Mouse (Mus musculus): ENCODE results near the gene Pdp2.

DNA sequence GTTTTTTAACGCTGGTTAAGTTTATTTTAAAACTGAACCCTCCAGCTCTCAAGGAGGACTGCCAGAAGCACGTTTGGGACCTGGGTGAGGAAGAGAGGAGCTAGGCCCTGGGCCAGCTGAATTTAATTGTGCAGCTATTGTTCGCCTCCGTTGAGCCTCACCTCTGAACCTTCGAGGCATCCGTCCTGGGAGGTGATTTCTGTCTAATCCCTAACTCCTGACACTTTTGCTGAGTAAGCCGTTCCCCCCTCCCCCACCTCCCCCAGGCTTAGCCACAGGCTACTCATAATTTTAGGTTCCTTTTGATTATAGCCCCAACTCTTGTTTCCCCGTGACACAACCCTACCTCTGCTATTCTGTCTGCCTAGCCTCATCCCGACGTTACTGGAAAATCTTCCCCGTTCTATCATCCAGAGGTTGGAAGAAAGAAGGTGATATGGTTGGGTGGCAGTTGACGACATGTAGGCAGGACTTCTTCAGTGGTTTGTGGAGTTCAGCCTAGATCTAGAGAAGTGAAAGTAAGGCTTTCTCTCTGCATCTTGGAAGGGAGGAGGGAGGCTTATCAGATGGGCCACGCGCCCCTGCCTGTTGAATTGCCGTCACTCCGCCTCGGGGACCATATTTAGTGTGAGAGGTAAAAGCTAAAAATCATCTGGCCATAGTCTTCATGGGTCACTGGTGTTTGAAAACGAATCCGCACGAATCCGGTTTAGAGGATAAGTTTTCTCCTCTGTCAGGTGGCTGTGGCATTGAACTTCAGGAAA lies 4.7 kb downstream of the Pdp2 start:
- no peak for TF ChIP-seq CTCF (IDR thresholded peaks at IDR 0.05; ENCODE audit: control insufficient read depth, insufficient read depth, insufficient read length)
- no peak for TF ChIP-seq USF1 (IDR thresholded peaks at IDR 0.05; ENCODE audit: low read depth)
- no peak for TF ChIP-seq MAX (IDR thresholded peaks at IDR 0.05)
- TF ChIP-seq MYOD1 (IDR thresholded peaks at IDR 0.05; ENCODE audit: control insufficient read depth, insufficient read length, low read depth): no peak
- TF ChIP-seq CEBPB (IDR thresholded peaks at IDR 0.05; ENCODE audit: low read depth): no peak

Data from C2C12 (cell line).